In genomic region chr5:124444208-124444607, GRCm38 (mm10) we compare ENCODE assay signal across 8 mouse cellular contexts. TPM values are rescaled to one million over a fixed set of nuclear protein-coding genes. Genes with fewer than 3 reads are reported as not detected.
A peak's percentile ranks its signal among the peaks of the same experiment; 100 is the strongest.
DNase-seq lines count a peak whose midpoint lies in the region; ATAC-seq and TF ChIP-seq lines count a peak whose summit lies in the region.

No protein-coding gene starts in this region.

- peaks cover 29% of the 10 kb centered on the region for H3K4me1 ChIP-seq in forebrain, embryonic 12.5 days
- peaks cover 19% of the 10 kb centered on the region for H3K4me1 ChIP-seq in forebrain, embryonic 11.5 days (replicated peaks; ENCODE audit: control insufficient read depth, insufficient read depth, low read length)
- H3K4me1 ChIP-seq in liver, adult 2 months (ENCODE audit: control insufficient read depth, insufficient read depth, low read length) = peaks cover 19% of the 10 kb centered on the region; the same call in 1 of the 2 replicates
- peaks cover 35% of the 10 kb centered on the region for H3K4me1 ChIP-seq in forebrain, embryonic 15.5 days

- no peak overlapping the region for H3K4me3 ChIP-seq in forebrain, embryonic 12.5 days (replicated peaks)
- H3K4me3 ChIP-seq in forebrain, embryonic 11.5 days (ENCODE audit: low read depth, low read length) = no peak overlapping the region
- H3K4me3 ChIP-seq in liver, adult 2 months (ENCODE audit: insufficient read depth, low read depth, low read length) = no peak overlapping the region
- peak overlapping the region; percentile 96; the same call in 1 of the 2 replicates for H3K4me3 ChIP-seq in forebrain, embryonic 15.5 days
- peak overlapping the region; percentile 58 for H3K4me3 ChIP-seq in myocyte

- peak overlapping the region; percentile 82; the same call in 1 of the 2 replicates for H3K4me2 ChIP-seq in forebrain, embryonic 12.5 days
- no peak overlapping the region for H3K4me2 ChIP-seq in forebrain, embryonic 11.5 days (ENCODE audit: low read depth, low read length, severe bottlenecking)
- H3K4me2 ChIP-seq in forebrain, embryonic 15.5 days (replicated peaks) = peak overlapping the region; percentile 96
- H3K4me2 ChIP-seq in myocyte (ENCODE audit: low read depth) = peak overlapping the region; percentile 86

- H3K9ac ChIP-seq in forebrain, embryonic 12.5 days = no peak overlapping the region
- no peak overlapping the region for H3K9ac ChIP-seq in forebrain, embryonic 11.5 days (ENCODE audit: low read length)
- H3K9ac ChIP-seq in liver, adult 2 months (ENCODE audit: low read depth, low read length) = no peak overlapping the region
- H3K9ac ChIP-seq in forebrain, embryonic 15.5 days (replicated peaks) = no peak overlapping the region

- H3ac ChIP-seq in myocyte (ENCODE audit: control insufficient read depth, insufficient read length) = no peak overlapping the region

- 70% methylated on average over 3 of the region's 3 CpGs for WGBS in forebrain, embryonic 12.5 days
- WGBS in forebrain, embryonic 11.5 days = 64% methylated on average over 3 of the region's 3 CpGs
- WGBS in liver, adult 2 months = 78% methylated on average over 3 of the region's 3 CpGs
- WGBS in forebrain, embryonic 15.5 days = 59% methylated on average over 3 of the region's 3 CpGs

- no peak for DNase-seq in forebrain, embryonic 11.5 days (ENCODE audit: low spot score)
- no peak for DNase-seq in liver, adult 2 months (ENCODE audit: extremely low read depth, low read depth, low spot score)
- DNase-seq in liver = no peak
- DNase-seq in ovary, adult 18-20 months (ENCODE audit: low spot score) = no peak
- no peak for DNase-seq in right cerebral cortex, adult 2 months (ENCODE audit: low spot score in 2 of 2)

- TF ChIP-seq CTCF in liver, adult 2 months (IDR thresholded peaks at IDR 0.05; ENCODE audit: low read depth, low read length) = no peak

- peaks cover 24% of the 10 kb centered on the region for H3K36me3 ChIP-seq in forebrain, embryonic 12.5 days (replicated peaks)
- H3K36me3 ChIP-seq in forebrain, embryonic 11.5 days (ENCODE audit: control insufficient read depth, insufficient read depth, low read length) = peaks cover 2% of the 10 kb centered on the region; the same call in 1 of the 2 replicates
- 0 out of 2 replicates have a peak, but pooled peaks cover 2% of the 10 kb centered on the region for H3K36me3 ChIP-seq in liver, adult 2 months (ENCODE audit: control insufficient read depth, insufficient read depth, low read length)
- H3K36me3 ChIP-seq in forebrain, embryonic 15.5 days = peaks cover 21% of the 10 kb centered on the region
- peaks cover 7% of the 10 kb centered on the region for H3K36me3 ChIP-seq in myocyte (ENCODE audit: control insufficient read depth, insufficient read depth)

- no peak for ATAC-seq in forebrain, embryonic 12.5 days (ENCODE audit: low FRiP score)
- ATAC-seq in forebrain, embryonic 11.5 days (replicated peaks; ENCODE audit: low FRiP score) = no peak
- ATAC-seq in forebrain, embryonic 15.5 days (replicated peaks) = no peak

- H3K79me2 ChIP-seq in liver, adult 2 months (ENCODE audit: control insufficient read depth, insufficient read depth, low read length) = no peaks in the 10 kb centered on the region
- peaks cover 68% of the 10 kb centered on the region for H3K79me2 ChIP-seq in myocyte (ENCODE audit: control insufficient read depth, insufficient read depth)

- H3K27me3 ChIP-seq in forebrain, embryonic 12.5 days = no peaks in the 10 kb centered on the region
- H3K27me3 ChIP-seq in forebrain, embryonic 11.5 days (ENCODE audit: control insufficient read depth, insufficient read depth, low read length) = no peaks in the 10 kb centered on the region
- no peaks in the 10 kb centered on the region for H3K27me3 ChIP-seq in liver, adult 2 months (ENCODE audit: control insufficient read depth, insufficient read depth, low read length)
- H3K27me3 ChIP-seq in forebrain, embryonic 15.5 days = no peaks in the 10 kb centered on the region
- H3K27me3 ChIP-seq in myocyte (ENCODE audit: control insufficient read depth, insufficient read depth, insufficient read length) = no peaks in the 10 kb centered on the region

- no peak for TF ChIP-seq POLR2A in liver, adult 2 months (IDR thresholded peaks at IDR 0.05; ENCODE audit: extremely low read depth, insufficient read depth, low read length)
- TF ChIP-seq POLR2A in myocyte (IDR thresholded peaks at IDR 0.05; ENCODE audit: insufficient read length, low read depth) = no peak

- H3K9me3 ChIP-seq in forebrain, embryonic 12.5 days = no peaks in the 10 kb centered on the region
- H3K9me3 ChIP-seq in forebrain, embryonic 11.5 days (ENCODE audit: control insufficient read depth, low read length) = no peaks in the 10 kb centered on the region
- H3K9me3 ChIP-seq in forebrain, embryonic 15.5 days = no peaks in the 10 kb centered on the region

- 0 out of 2 replicates have a peak overlapping the region, but pooled peaks have one; percentile 84 for H3K27ac ChIP-seq in forebrain, embryonic 12.5 days
- no peak overlapping the region for H3K27ac ChIP-seq in forebrain, embryonic 11.5 days (ENCODE audit: low read depth, low read length)
- peak overlapping the region; percentile 76 for H3K27ac ChIP-seq in liver, adult 2 months (replicated peaks; ENCODE audit: insufficient read depth, low read depth, low read length)
- no peak overlapping the region for H3K27ac ChIP-seq in forebrain, embryonic 15.5 days (replicated peaks)

TF ChIP-seq in myocyte, 11 proteins besides CTCF, POLR2A, EP300 and RAD21:
- no peak for TF ChIP-seq MYOG (IDR thresholded peaks at IDR 0.05; ENCODE audit: control insufficient read depth in 1 of 3, insufficient read depth in 1 of 3, insufficient read length in 2 of 3, low read depth in 2 of 3)
- TF ChIP-seq E2F4 (IDR thresholded peaks at IDR 0.05; ENCODE audit: insufficient read depth) = no peak
- no peak for TF ChIP-seq MAX (IDR thresholded peaks at IDR 0.05; ENCODE audit: low read depth)
- TF ChIP-seq CEBPB (IDR thresholded peaks at IDR 0.05; ENCODE audit: insufficient read depth, poor library complexity, severe bottlenecking) = no peak
- TF ChIP-seq TCF12 (IDR thresholded peaks at IDR 0.05; ENCODE audit: insufficient read depth, poor library complexity, severe bottlenecking) = no peak
- no peak for TF ChIP-seq REST (IDR thresholded peaks at IDR 0.05; ENCODE audit: insufficient read depth, insufficient read length)

RNA-seq across cellular contexts. Expression of gene Kmt5a, which starts 4.5 kb away (rescaled TPM):
- 41.9 and 59.7 TPM in 2 replicates for polyA plus RNA-seq in forebrain, embryonic 12.5 days (2016; fragmentation: Nextera tagmentation; extraction: Ambion mirVana)
- 120 and 133 TPM in 2 replicates for polyA plus RNA-seq in forebrain, embryonic 11.5 days (2014; fragmentation: Nextera tagmentation; extraction: Ambion mirVana)
- 9.6 and 13.2 TPM in 2 replicates for total RNA-seq in liver, adult 2 months (2014; rRNA removed)
- 14.7 and 15.1 TPM in 2 replicates for polyA plus RNA-seq in liver, adult 2 months (2012; rRNA removed)
- polyA plus RNA-seq in forebrain, embryonic 15.5 days (2015; fragmentation: Nextera tagmentation; extraction: Ambion mirVana) = 36.3 and 56.7 TPM in 2 replicates
- polyA plus RNA-seq in myocyte (2012; fragmentation: generic; extraction: Trizol) = 58.0 TPM

RNA-seq across cellular contexts. Expression of gene Sbno1, which starts 18.4 kb away (rescaled TPM):
- 102 and 109 TPM in 2 replicates for polyA plus RNA-seq in forebrain, embryonic 12.5 days (2016; fragmentation: Nextera tagmentation; extraction: Ambion mirVana)
- 87.3 and 92.8 TPM in 2 replicates for polyA plus RNA-seq in forebrain, embryonic 11.5 days (2014; fragmentation: Nextera tagmentation; extraction: Ambion mirVana)
- 33.1 and 36.6 TPM in 2 replicates for total RNA-seq in liver, adult 2 months (2014; rRNA removed)
- polyA plus RNA-seq in liver, adult 2 months (2012; rRNA removed) = 7.2 and 8.1 TPM in 2 replicates
- polyA plus RNA-seq in forebrain, embryonic 15.5 days (2015; fragmentation: Nextera tagmentation; extraction: Ambion mirVana) = 101 and 111 TPM in 2 replicates
- 11.3 TPM for polyA plus RNA-seq in myocyte (2012; fragmentation: generic; extraction: Trizol)

RNA-seq across cellular contexts. Expression of gene Rilpl2, which starts 34.0 kb away (rescaled TPM):
- polyA plus RNA-seq in forebrain, embryonic 12.5 days (2016; fragmentation: Nextera tagmentation; extraction: Ambion mirVana) = 18.6 and 20.4 TPM in 2 replicates
- polyA plus RNA-seq in forebrain, embryonic 11.5 days (2014; fragmentation: Nextera tagmentation; extraction: Ambion mirVana) = 20.7 and 22.1 TPM in 2 replicates
- 9.6 and 11.6 TPM in 2 replicates for total RNA-seq in liver, adult 2 months (2014; rRNA removed)
- 10.1 and 10.4 TPM in 2 replicates for polyA plus RNA-seq in liver, adult 2 months (2012; rRNA removed)
- polyA plus RNA-seq in forebrain, embryonic 15.5 days (2015; fragmentation: Nextera tagmentation; extraction: Ambion mirVana) = 26.3 and 27.8 TPM in 2 replicates
- polyA plus RNA-seq in myocyte (2012; fragmentation: generic; extraction: Trizol) = 22.3 TPM

RNA-seq across cellular contexts. Expression of gene Snrnp35, which starts 38.7 kb away (rescaled TPM):
- polyA plus RNA-seq in forebrain, embryonic 12.5 days (2016; fragmentation: Nextera tagmentation; extraction: Ambion mirVana) = 32.0 and 33.1 TPM in 2 replicates
- 14.3 and 17.3 TPM in 2 replicates for polyA plus RNA-seq in forebrain, embryonic 11.5 days (2014; fragmentation: Nextera tagmentation; extraction: Ambion mirVana)
- total RNA-seq in liver, adult 2 months (2014; rRNA removed) = 2.9 and 3.7 TPM in 2 replicates
- polyA plus RNA-seq in liver, adult 2 months (2012; rRNA removed) = 2.2 and 2.5 TPM in 2 replicates
- polyA plus RNA-seq in forebrain, embryonic 15.5 days (2015; fragmentation: Nextera tagmentation; extraction: Ambion mirVana) = 24.9 and 26.0 TPM in 2 replicates
- polyA plus RNA-seq in myocyte (2012; fragmentation: generic; extraction: Trizol) = 18.9 TPM

Comparison
In these comparisons a context has a peak if more than half of its experiments do, and no peak if none do; other contexts are left out.
1. H3K27ac ChIP-seq: peak in forebrain, embryonic 12.5 days (single experiment) and liver, adult 2 months (single experiment); none in forebrain, embryonic 11.5 days (single experiment) and forebrain, embryonic 15.5 days (single experiment).
2. H3K4me3 ChIP-seq: peak in forebrain, embryonic 15.5 days (single experiment) and myocyte (single experiment); none in forebrain, embryonic 12.5 days (single experiment), forebrain, embryonic 11.5 days (single experiment) and liver, adult 2 months (single experiment).